Mouse (Mus musculus): ENCODE measurements around the gene Itpr2. TPM values are rescaled to one million over a fixed set of nuclear protein-coding genes. Genes with fewer than 3 reads are reported as not detected.

Itpr2 gene
- polyA plus RNA-seq, 1 experiment from 2014 or later = 3.3 TPM

DNA sequence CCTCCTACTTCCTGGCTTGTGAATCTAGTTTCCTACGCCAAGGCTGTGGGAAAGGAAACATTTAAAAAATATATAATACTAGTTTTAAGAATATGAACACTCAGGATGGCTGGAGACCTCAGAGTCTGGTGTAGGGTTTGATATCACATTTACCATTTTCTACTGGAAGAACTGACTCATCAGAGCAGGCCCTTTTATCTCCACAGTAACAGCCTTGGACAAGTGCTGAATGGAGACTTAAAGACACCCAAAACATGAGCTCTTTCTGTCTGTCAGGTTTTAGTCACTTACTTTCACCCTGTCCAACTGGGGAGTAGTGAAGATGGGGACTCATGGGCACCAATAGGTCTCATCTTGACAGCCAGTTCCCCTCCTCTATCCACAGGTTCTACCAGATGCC lies 430.1 kb downstream of the Itpr2 start:
- Histone ChIP-seq H3K4me3 (ENCODE audit: low read depth, low read length) (no peak overlapping the region), H3K9ac (replicated peaks; ENCODE audit: low read length) (no peak overlapping the region), H3K4me2 (ENCODE audit: low read depth, low read length) (no peak overlapping the region), H3K27me3 (ENCODE audit: control insufficient read depth, insufficient read depth, low read length) (no peaks in the 10 kb centered on the region), H3K27ac (replicated peaks; ENCODE audit: low read depth, low read length) (no peak overlapping the region), H3K4me1 (ENCODE audit: control insufficient read depth, insufficient read depth, low read length) (no peaks in the 10 kb centered on the region), H3K36me3 (replicated peaks; ENCODE audit: control insufficient read depth, insufficient read depth, low read depth, low read length) (no peaks in the 10 kb centered on the region), H3K9me3 (replicated peaks; ENCODE audit: control insufficient read depth, low read length) (no peaks in the 10 kb centered on the region)
- DNase-seq (ENCODE audit: low spot score) = no peak
- no peak for ATAC-seq (replicated peaks; ENCODE audit: insufficient number of reproducible peaks, low FRiP score, low TSS enrichment, low read depth)
- WGBS = 89% methylated on average over 1 of the region's 1 CpGs

Other genes starting within 250 kb of the Itpr2 start
- 95.7 and 97.5 TPM in 2 replicates for gene Fgfr1op2, start 75.0 kb upstream of the Itpr2 start, polyA plus RNA-seq (2014; fragmentation: Nextera tagmentation; extraction: Ambion mirVana)
- 87.8 and 96.1 TPM in 2 replicates for gene Ints13, start 75.6 kb upstream of the Itpr2 start, polyA plus RNA-seq (2014; fragmentation: Nextera tagmentation; extraction: Ambion mirVana)
- gene Med21, start 140.3 kb upstream of the Itpr2 start, polyA plus RNA-seq (2014; fragmentation: Nextera tagmentation; extraction: Ambion mirVana) = 126 and 128 TPM in 2 replicates
- gene Tm7sf3, start 140.6 kb upstream of the Itpr2 start, polyA plus RNA-seq (2014; fragmentation: Nextera tagmentation; extraction: Ambion mirVana) = 31.4 and 31.8 TPM in 2 replicates
- 21.4 and 24.8 TPM in 2 replicates for gene Stk38l, start 222.8 kb upstream of the Itpr2 start, polyA plus RNA-seq (2014; fragmentation: Nextera tagmentation; extraction: Ambion mirVana)